Mouse (Mus musculus): ENCODE data around the gene Ogg1.

Gene Ogg1

DNA sequence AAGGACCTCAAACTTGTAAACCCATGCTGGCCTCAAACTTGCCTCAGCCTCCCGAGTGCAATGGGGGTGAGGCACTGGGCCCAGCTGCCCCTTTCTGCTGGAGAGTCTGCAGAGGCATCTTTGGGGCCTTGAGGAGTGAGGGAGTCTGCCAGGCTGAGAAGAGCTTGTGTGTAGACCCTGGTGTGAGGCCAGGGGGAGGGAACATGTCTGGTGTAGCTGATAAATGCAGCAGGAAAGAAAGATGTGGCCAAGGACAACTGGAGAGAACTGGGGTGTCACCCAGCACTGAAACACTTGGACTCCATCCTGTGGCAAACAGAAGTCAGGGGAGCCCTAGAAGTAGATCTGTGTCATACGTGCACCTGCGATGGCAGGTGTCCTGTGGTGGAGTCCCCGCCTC lies 46.7 kb downstream of the Ogg1 start:
- DNase-seq = no peak

DNA sequence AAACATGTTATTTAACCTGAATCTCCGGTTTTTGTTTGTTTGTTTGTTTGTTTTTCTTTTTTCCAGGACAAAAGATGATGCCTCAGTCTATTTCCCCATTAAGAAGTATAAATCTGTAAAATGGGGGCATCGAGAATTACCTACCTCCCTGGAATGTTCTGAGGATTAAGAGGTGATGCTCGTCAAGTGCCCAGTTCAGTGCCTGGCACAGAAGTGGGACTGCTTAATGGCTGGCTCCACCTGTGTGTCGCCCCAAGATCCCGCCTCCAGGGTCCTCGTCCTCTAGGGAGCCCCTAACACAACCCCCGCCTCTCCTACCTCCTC lies 50.4 kb downstream of the Ogg1 start:
- DNase-seq = peak in 1 of 2 experiments; percentile 84

DNA sequence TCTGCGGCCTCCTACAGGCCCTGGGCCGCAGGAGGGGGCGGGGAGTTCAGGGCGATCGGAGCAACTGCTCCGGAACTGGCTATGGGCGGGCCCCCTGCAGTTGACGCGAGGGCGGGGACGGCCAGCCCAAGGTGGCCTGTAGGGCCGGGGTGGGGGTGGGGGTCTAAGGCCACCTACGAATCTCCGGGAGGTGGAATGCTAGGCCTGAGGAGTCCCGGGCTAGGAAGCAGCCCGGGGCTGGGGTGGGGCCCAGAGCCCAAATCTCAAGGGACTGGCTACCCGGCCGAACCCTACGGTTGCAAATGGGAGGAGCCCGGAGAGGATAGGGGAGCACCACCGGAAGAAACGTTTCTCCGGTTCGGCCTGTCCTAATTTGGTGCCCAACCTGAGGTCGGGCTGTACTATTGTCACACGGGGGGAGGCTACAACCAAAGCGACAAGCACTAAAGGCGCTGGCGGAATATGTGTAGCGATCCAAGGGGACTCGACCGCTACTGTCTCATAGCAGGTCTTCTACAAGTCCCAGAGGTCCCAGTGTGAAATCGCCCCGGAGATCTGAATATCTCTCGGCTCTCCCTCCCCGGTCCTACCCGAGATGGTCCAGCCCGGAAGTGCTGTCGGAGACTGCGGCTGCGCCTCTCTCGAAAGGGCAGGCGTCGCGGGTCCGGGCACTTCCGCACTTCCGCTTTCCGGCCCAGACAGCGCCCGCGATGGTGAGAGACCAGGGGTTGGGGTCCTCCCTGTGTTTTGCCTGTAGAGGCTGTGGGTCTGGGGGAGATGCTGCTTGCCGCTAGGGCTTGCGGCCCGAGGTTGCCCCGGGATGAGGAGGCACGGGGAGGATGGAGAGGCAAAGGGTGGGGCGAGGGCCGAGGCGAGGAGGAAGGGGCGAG lies 51.0 kb downstream of the Ogg1 start, which contains the start of the genes Tada3 and Arpc4:
Gene Tada3 (minus strand): TSS at position 388 of the 890 bp plus-strand sequence.
Gene Arpc4 (plus strand): TSS at position 620 of the 890 bp plus-strand sequence.
- peak; percentile 75 to 92 for DNase-seq

DNA sequence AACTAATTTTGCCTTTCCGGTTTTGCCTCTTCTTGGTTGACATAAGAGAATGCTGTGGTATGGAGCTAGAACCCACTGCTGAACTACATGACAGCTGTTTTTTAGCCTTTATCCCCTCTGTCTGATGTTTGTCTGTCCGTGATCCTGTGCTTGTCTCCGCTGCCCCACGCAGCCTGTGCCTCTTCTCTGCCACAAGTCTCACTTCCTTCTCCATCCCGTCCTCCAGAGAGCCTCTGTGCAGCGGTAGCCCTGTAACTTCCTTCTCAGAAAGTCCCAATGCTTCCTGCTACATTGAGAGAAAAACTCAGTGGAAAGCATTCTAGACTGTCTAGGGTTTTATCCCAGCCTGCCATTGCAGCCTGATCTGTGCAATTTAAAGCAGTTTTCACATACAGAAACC lies 52.5 kb downstream of the Ogg1 start:
- DNase-seq = no peak

DNA sequence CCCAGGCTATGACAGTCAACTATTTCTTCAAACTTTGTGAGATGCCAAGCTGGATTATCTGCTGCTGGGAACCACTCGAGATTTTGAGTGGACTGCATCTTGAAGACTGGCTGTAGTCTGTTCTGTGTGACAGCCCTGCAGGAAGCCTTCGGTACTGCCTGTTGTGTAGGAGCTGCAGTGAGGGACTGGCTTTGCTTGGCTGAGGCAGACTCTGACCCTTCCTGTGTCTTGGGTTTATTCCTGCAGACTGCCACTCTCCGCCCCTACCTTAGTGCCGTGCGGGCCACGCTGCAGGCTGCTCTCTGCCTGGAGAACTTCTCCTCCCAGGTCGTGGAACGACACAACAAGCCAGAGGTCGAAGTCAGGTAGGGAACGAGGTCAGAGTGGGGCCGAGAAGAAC lies 53.7 kb downstream of the Ogg1 start:
- DNase-seq = no peak

DNA sequence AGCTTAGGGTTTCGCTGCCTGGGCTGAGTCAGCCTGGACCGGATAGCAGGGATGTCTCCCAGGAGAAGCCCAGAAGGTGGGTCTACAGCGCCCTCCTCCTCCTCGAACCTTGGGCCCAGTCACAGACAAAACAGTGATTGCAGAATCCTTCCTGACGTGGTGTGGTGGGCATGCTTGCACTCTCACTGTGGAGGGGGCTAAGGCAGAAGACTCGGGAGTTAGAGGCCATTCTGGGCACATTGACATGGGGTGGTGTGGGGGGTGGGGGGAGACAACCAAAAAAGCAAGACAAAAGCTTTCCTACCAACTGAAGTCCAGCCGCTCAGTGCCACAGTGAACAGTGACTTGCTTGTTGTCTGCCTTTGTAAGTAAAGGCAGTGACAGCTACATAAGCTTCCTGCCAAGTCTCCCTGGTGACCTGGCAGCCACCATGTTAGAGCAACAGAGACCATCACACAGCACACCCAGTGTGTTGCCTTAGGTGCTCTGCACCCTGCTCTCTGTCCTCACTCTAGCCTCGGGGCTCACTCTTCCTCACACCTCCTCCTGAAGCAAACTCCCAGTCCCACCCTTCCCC lies 57.7 kb downstream of the Ogg1 start:
- no peak for DNase-seq
